Mouse (Mus musculus) pancreas, adult 10 weeks (tissue): ENCODE data around the gene Fam205a1. TPM values are rescaled to one million over a fixed set of nuclear protein-coding genes. Genes with fewer than 3 reads are reported as not detected.

Experiments used
- polyA plus RNA-seq: library from polyadenylated mRNA; stranded (reverse); fragments of 350-450 nt; fragmentation: Illumina TruSeq; extraction: RNeasy Lipid Tissue Mini Kit (QIAGEN cat#74804); gene quantifications from one replicate; pipeline ENCODE4 v1.2.3, GENCODE M21; 2015; ENCODE audit warnings: low read depth, low replicate concordance; ENCODE audit not compliant: insufficient read depth

Fam205a1 gene
- not detected for polyA plus RNA-seq

DNA sequence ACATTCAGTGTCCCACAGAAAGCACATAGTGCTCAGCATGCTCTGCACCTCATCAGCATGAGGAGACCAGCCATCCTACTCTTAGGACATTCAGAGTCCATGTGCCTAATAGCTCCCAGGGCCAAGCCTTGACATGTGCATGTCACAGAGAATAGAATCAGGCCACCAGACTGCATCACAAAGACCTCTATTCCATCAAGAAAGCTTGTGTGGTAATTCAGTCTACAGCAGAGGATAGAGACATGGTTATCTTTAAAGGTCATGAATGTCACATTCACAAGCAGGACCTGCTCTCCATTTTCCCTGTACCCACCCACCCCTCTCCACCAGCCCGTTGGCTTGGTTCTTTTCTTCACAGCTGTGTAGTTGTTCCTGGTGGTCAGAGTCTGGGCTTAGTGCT, at the start of gene Fam205a1:
Gene Fam205a1 (minus strand): TSS at position 101 of the 400 bp plus-strand sequence.

DNA sequence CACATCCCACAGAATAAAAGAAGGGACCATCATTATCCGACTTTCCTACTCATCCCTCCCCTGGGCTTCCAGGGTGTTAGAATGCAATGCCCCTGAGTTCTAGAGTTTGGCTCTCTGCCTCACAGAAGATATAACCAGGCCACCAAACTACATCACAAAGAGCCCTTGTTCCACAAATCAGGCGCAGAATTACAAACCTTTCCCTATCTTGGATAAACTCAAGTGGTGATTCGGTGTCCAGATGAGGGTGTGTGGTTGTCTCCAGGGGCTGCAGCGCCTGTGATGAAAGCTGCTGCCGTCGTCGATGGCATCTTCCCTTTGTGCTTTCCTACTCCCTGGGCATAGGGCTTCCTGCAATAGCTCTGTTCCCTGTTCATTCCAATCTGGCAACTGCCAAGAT, 20.4 kb upstream of the Fam205a1 start, which contains the start of gene Fam205c:
Gene Fam205c (minus strand): TSS at position 101 of the 400 bp plus-strand sequence.

DNA sequence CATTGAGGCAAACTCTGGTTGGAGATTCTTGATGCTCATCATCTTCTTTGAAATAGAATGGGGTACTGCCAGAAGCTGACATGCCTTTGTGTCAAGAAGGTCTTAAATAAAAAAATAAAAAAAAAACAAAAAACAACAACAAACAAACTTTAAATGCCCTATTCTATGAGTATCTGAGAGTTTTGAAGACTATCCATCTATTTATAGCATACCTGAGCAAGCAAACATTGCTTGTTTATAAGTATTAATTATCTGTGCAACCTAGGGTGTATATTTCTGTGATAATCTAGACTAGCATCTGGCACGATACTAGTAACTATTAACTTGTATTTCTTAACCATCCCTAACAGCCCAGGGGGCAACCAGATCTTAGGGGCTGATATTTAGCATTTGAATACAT, 3.0 kb upstream of the Fam205a1 start, which contains the start of gene Gm12394:
Gene Gm12394 (minus strand): TSS at position 101 of the 400 bp plus-strand sequence.

Other genes with a start within 250 kb of the Fam205a1 start
- gene Gm10591, start 241.7 kb downstream of the Fam205a1 start, polyA plus RNA-seq = not detected
- 2.6 TPM for gene Gm2564, start 224.2 kb downstream of the Fam205a1 start, polyA plus RNA-seq
- not detected for gene Ccl27b, start 198.6 kb downstream of the Fam205a1 start, polyA plus RNA-seq
- gene Il11ra2, start 192.0 kb downstream of the Fam205a1 start, polyA plus RNA-seq = not detected
- not detected for gene 4930578G10Rik, start 118.3 kb downstream of the Fam205a1 start, polyA plus RNA-seq
- 5.0 TPM for gene Ccl19, start 97.3 kb downstream of the Fam205a1 start, polyA plus RNA-seq
- 63.2 TPM for gene Ccl21a, start 79.9 kb downstream of the Fam205a1 start, polyA plus RNA-seq
- gene Gm12394, start 2.9 kb upstream of the Fam205a1 start, polyA plus RNA-seq = not detected
- not detected for gene Fam205c, start 20.3 kb upstream of the Fam205a1 start, polyA plus RNA-seq
- gene Phf24, start 62.8 kb upstream of the Fam205a1 start, polyA plus RNA-seq = 0.63 TPM
- gene Dnajb5, start 95.9 kb upstream of the Fam205a1 start, polyA plus RNA-seq = 4.4 TPM
- not detected for gene 1700022I11Rik, start 115.7 kb upstream of the Fam205a1 start, polyA plus RNA-seq
- 46.2 TPM for gene Vcp, start 146.6 kb upstream of the Fam205a1 start, polyA plus RNA-seq
- gene Fancg, start 156.6 kb upstream of the Fam205a1 start, polyA plus RNA-seq = 1.2 TPM
- gene Pigo, start 171.9 kb upstream of the Fam205a1 start, polyA plus RNA-seq = 11.2 TPM
- 13.3 TPM for gene Stoml2, start 177.8 kb upstream of the Fam205a1 start, polyA plus RNA-seq
- gene Fam214b, start 192.3 kb upstream of the Fam205a1 start, polyA plus RNA-seq = 8.0 TPM
- gene Unc13b, start 205.1 kb upstream of the Fam205a1 start, polyA plus RNA-seq = 12.0 TPM